Mouse (Mus musculus) G1E (cell line): ENCODE data around the gene Tiam2.

ENCODE experiments used
- CTCF ChIP-seq: IDR thresholded peaks from 2 replicates; pipeline ENCODE4 v1.5.1; 2012; ENCODE audit warnings: low read depth, low read length, inconsistent platforms, mixed read lengths
- GATA1 ChIP-seq: IDR thresholded peaks from 2 replicates; pipeline ENCODE4 v1.6.1; 2012; ENCODE audit warnings: borderline replicate concordance, low read length, inconsistent platforms, mixed read lengths
- GATA2 ChIP-seq: IDR thresholded peaks from 2 replicates; pipeline ENCODE4 v1.6.1; 2012; ENCODE audit warnings: low read depth, low read length, inconsistent platforms, borderline replicate concordance

- no peak for TF ChIP-seq CTCF
- no peak for TF ChIP-seq GATA1
- TF ChIP-seq GATA2 = no peak
Observed at GRCm38 (mm10) chr17:3327335-3327734, 962 bp downstream of the Tiam2 start.
